Mouse (Mus musculus): ENCODE data around the gene Ube2d2b.

GRCm38 (mm10) chr5:107782360-107782759 lies 47.5 kb upstream of the Ube2d2b start:
- no peak for TF ChIP-seq POLR2A (IDR thresholded peaks at IDR 0.05; ENCODE audit: low read depth, low read length)
- TF ChIP-seq CTCF (conservative IDR thresholded peaks at IDR 0.05; ENCODE audit: insufficient read depth, insufficient read length, low read depth, low read length) = no peak

Measured in kidney, adult 2 months (tissue).